Mouse (Mus musculus) bone marrow, adult 2 months (tissue): ENCODE data around the gene Atpaf2. TPM values are rescaled to one million over a fixed set of nuclear protein-coding genes. Genes with fewer than 3 reads are reported as not detected.
A peak's percentile ranks its signal among the peaks of the same experiment; 100 is the strongest.

Experiments
- H3K27ac ChIP-seq: fragments of 200-500 bp; 2 replicates; pipeline ENCODE4 v1.5.1; 2012; ENCODE audit warnings: low read depth, mild to moderate bottlenecking, control low read depth, inconsistent platforms, low read length; ENCODE audit not compliant: control insufficient read depth, poor library complexity, insufficient read depth
- H3K4me1 ChIP-seq: fragments of 200-500 bp; 2 replicates; pipeline ENCODE4 v1.6.1; 2011; ENCODE audit warnings: low read length; ENCODE audit not compliant: control insufficient read depth, insufficient read depth
- H3K4me3 ChIP-seq: fragments of 200-500 bp; replicated peaks from 2 replicates; pipeline ENCODE3; 2011; ENCODE audit warnings: mild to moderate bottlenecking, low read depth, low read length, control low read depth; ENCODE audit not compliant: control insufficient read depth
- CTCF ChIP-seq: fragments of 200-500 bp; IDR thresholded peaks from 2 replicates; pipeline ENCODE4 v1.5.1; 2011; ENCODE audit warnings: low read length, control low read depth; ENCODE audit not compliant: control insufficient read depth, insufficient read depth
- POLR2A ChIP-seq: fragments of 200-500 bp; IDR thresholded peaks from 2 replicates; pipeline ENCODE4 v1.6.1; 2011; ENCODE audit warnings: low read depth, mild to moderate bottlenecking, control low read depth, low read length, borderline replicate concordance; ENCODE audit not compliant: control insufficient read depth
- WGBS: fragments of 180-500 bp; shearing (Covaris S2); methylation state at CpG from one replicate; pipeline ENCODE4 v1.1.7; 2018; 5-methylcytosine and 5-hydroxymethylcytosine counted together
- polyA plus RNA-seq: library from polyadenylated mRNA; stranded (reverse); fragments of >200 nt; gene quantifications from 2 replicates; pipeline ENCODE4 v1.2.4, GENCODE M21; 2011; ENCODE audit warnings: low replicate concordance; ENCODE audit not compliant: missing spikeins, insufficient read depth, insufficient read length

Gene Atpaf2
- polyA plus RNA-seq, 1 experiment = 23.5 TPM

DNA sequence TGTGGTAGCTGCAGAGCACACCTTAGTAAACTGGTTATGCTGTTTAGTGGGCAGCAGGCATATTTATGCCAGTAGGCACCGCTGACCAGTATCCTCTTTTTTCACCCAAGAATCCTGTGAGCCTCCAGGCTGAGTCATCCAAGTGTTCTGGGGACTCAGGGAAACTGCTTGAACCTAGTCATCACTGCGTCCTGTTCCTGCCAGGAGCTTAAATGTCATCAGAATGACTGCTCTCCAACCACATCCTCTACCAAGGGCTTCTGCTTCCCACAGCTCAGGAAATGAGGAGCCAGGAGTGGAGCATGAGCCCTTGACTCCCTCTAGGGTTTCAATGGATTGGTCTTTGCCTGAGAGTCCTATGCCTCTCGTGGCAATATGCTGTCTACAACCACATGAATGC is 18.4 kb upstream of the Atpaf2 start:
- Histone ChIP-seq H3K4me3 (no peak overlapping the region), H3K27ac (no peak overlapping the region), H3K4me1 (no peaks in the 10 kb centered on the region; the same call in 1 of the 2 replicates)
- no peak for TF ChIP-seq POLR2A
- TF ChIP-seq CTCF = no peak
- 68% methylated on average over 3 of the region's 3 CpGs for WGBS

DNA sequence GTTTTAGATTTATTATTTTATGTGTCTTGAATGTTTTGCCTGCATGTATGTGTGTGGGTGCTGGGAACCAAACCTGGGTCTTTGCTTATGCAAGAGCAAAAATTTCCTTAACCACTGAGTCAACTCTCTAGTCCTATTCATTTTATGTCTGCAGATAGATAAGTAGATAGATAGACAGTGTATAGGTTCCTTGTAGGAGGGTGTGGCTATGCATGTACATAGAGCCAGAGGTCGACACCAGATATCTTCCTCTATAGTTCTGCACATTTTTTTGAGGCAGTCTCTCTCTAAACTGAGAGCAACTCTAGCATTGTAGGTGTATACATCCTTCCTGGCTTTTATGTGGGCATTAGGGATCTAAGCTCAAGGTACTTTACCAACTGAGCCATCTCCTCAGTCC is 16.9 kb upstream of the Atpaf2 start:
- H3K27ac ChIP-seq = no peak overlapping the region
- no peak overlapping the region for H3K4me3 ChIP-seq
- 73% methylated on average over 1 of the region's 1 CpGs for WGBS
- H3K4me1 ChIP-seq = no peaks in the 10 kb centered on the region; the same call in 1 of the 2 replicates
- TF ChIP-seq CTCF = no peak
- TF ChIP-seq POLR2A = no peak

DNA sequence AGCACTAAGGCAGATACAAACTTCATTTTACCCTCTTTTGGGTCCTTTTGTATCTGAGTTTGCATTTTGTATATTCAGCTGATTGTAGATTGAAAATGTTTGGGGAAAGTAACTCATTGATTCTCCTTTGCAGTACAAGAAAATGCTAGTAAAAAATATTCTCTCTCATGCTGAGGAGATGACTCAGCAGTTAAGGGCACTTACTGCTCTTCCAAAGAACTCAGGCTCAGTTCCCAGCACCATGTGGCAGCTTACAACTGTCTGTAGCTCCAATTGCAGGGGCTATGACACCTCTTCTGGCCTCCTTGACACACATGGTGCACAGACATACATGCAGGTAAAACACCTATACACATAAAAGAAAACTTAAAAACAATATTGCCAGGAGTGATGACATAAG is 15.2 kb upstream of the Atpaf2 start:
- Histone ChIP-seq H3K4me1 (no peaks in the 10 kb centered on the region; the same call in 1 of the 2 replicates), H3K4me3 (no peak overlapping the region), H3K27ac (no peak overlapping the region)
- TF ChIP-seq POLR2A (no peak), CTCF (no peak)

DNA sequence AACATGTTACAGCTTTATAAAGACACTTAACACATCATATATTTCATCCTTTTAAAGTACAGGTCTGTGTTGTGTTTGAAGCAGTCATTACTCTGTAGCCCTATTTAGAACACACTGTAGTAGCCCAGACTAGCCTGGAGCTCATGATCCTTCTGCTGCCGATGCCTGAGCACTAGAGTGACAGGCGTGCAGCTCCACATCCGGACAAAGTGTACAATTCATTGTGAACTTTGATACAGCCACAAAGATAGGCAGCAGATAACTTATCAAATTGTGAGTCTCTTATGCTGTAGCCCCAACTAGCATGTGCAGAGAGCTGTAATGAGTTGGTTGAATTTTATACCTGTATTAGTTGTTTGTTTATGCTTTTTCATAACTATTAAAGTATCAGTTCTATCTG is 9.4 kb upstream of the Atpaf2 start:
- no peaks in the 10 kb centered on the region for H3K4me1 ChIP-seq
- TF ChIP-seq CTCF (no peak), POLR2A (no peak)

DNA sequence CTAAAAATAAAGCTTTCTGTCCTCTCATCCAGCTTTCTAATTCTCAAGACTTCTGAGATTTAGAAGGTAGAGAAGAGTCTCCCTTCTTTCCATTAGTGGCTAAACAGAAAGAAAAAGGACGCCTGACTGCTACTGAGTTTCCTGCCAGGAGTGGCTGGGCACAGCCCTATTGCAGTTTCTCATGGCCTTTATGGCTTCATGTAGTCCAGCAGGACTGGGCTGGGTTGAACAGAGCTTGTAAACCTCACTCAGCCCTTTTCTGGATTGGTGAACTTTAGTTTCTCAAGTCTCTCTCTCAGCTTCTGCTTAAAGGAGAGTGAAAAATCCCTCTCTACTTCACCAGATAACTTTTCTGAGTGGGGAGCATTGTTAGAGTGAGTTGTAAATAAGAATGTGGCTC is 8.2 kb upstream of the Atpaf2 start:
- no peak overlapping the region for H3K4me3 ChIP-seq
- no peak overlapping the region for H3K27ac ChIP-seq
- no peaks in the 10 kb centered on the region; the same call in 1 of the 2 replicates for H3K4me1 ChIP-seq
- TF ChIP-seq POLR2A = no peak
- no peak for TF ChIP-seq CTCF
- WGBS = 76% methylated on average over 1 of the region's 1 CpGs

More for the DNA sequence above, 9.4 kb upstream of the Atpaf2 start:
- 80% methylated on average over 3 of the region's 3 CpGs for WGBS
- H3K27ac ChIP-seq = no peak overlapping the region
- no peak overlapping the region for H3K4me3 ChIP-seq

DNA sequence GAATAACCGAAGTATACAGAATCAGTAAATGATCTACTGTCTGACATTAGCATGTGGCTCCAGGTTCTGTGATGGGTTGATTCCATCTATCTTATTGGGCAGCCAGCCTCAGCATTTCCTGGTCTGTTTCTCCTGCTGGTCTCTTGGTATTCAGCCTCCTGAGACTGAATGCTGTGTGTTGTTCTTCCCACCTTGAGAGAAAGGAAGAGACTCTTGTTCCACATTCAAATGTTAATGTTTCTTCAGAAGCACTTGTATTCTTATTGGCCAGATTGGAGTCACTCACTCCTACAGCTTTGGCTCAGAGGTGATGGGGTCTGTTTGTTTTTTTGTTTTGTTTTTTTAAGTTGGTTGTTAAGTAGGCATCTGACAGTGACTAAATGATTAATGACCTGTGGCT is 4.7 kb upstream of the Atpaf2 start:
- WGBS = 75% methylated on average over 1 of the region's 1 CpGs
- Histone ChIP-seq H3K4me3 (no peak overlapping the region), H3K27ac (no peak overlapping the region), H3K4me1 (peaks cover 3% of the 10 kb centered on the region)
- TF ChIP-seq POLR2A (no peak), CTCF (no peak)

DNA sequence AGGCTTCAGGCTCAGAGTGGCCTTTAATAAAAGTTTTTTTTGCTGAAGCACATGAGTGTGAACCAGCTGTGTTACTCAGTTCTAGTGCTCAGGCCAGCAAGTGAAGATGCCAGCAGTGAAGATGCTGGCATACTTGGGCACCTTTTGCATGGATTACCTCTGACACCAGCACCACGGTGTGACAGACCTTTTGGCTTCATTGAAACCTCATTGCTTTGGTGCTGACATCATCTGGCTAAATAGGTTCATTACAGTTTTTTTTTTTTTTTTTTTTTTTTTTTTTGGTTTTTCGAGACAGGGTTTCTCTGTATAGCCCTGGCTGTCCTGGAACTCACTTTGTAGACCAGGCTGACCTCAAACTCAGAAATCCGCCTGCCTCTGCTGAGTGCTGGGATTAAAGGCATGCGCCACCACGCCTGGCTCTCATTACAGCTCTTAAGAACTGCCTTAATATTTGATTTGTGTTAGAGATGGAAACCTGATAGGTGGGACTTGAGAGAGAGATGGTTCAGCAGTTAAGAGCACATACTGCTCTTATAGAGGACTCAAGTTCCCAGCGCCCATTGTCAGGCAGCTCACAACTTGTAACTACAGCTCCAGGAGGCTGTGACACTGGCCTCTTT is 3.9 kb upstream of the Atpaf2 start:
- no peak overlapping the region for H3K27ac ChIP-seq
- WGBS = 60% methylated on average over 6 of the region's 6 CpGs
- 0 out of 2 replicates have a peak, but pooled peaks have one; percentile 2 for TF ChIP-seq CTCF
- TF ChIP-seq POLR2A = no peak
- no peak overlapping the region for H3K4me3 ChIP-seq
- H3K4me1 ChIP-seq = peaks cover 3% of the 10 kb centered on the region

DNA sequence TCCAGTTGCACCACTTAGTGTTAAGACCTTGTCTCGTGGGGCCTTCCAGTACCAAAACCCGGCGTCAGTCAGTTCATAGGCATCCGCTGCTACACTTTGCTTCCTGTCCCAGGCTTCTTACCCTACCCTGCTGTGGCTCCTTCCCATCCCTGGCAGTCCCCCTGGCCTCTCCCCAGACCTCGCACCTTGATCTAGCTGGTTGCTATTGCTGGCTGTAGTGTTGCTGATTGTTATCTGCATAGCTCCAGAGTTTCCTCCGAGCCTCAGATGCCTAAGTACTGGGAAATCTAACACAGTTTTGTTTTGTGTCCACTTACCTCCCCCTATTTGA is 181 bp upstream of the Atpaf2 start:
- peak overlapping the region; percentile 96 for H3K4me3 ChIP-seq
- TF ChIP-seq POLR2A (no peak), CTCF (no peak)
- H3K27ac ChIP-seq = no peak overlapping the region
- H3K4me1 ChIP-seq = peaks cover 5% of the 10 kb centered on the region
- 8% methylated on average over 6 of the region's 6 CpGs for WGBS

DNA sequence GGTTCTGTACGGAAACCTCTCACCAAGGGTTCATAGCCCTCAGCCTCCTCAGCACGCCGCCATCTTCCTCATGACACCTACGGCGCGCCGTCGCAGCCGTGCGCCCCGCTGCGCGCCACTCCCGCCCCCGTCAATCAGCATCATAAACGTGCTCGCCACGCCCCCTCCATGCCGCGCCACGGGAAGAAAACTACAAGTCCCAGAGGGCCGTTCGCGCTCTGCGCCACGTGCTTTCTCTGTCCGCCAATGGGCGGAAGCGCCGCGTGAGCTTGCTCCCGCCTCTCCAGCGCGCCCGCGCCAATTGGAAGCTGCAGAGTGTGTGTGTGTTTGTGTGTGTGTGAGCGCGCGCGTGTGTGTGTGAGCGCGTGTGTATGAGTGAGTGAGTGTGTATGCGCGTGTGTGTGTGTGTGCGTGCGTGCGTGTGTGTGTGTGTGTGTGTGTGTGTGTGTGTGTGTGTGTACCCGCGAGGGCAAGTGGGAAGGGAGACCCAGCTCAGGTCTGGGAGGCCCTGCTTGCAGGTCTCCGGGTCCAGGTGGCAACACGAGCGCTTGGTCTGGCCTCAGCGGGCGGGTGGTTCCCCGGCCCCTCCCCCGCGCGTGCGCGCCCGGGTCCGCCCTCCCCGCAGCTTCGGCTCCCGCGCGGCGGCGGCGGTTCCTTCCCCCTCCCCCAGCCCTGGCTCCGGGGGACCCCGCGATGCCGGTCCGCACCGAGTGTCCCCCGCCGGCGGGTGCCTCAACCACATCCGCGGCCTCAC is 1.1 kb downstream of the Atpaf2 start, which contains the start of gene Gid4:
TSS of gene Gid4 (plus strand) at position 183 of the 754 bp plus-strand sequence.
- WGBS = 1% methylated on average over 80 of the region's 81 CpGs
- peaks cover 5% of the 10 kb centered on the region for H3K4me1 ChIP-seq
- H3K27ac ChIP-seq = peak within 1 kb of the TSS; percentile 53
- H3K4me3 ChIP-seq = peak within 1 kb of the TSS; percentile 96
- TF ChIP-seq CTCF (peak; percentile 18; the same call in 1 of the 2 replicates), POLR2A (peak; percentile 83)
